8 mouse cellular contexts compared by ENCODE assay signal in genomic region chrX:38600995-38601369, GRCm38 (mm10). TPM values are rescaled to one million over a fixed set of nuclear protein-coding genes. Genes with fewer than 3 reads are reported as not detected.
DNase-seq lines count a peak whose midpoint lies in the region; ATAC-seq and TF ChIP-seq lines count a peak whose summit lies in the region.

No protein-coding gene starts in this region.

- no peaks in the 10 kb centered on the region for H3K36me3 ChIP-seq in intestine, postnatal 0 days (ENCODE audit: control insufficient read depth, insufficient read depth)
- H3K36me3 ChIP-seq in limb, embryonic 11.5 days (ENCODE audit: control insufficient read depth, insufficient read depth, low read length): no peaks in the 10 kb centered on the region
- no peaks in the 10 kb centered on the region for H3K36me3 ChIP-seq in midbrain, embryonic 10.5 days
- no peaks in the 10 kb centered on the region for H3K36me3 ChIP-seq in spleen, adult 2 months (ENCODE audit: control insufficient read depth, insufficient read depth, low read length)

- peak overlapping the region; percentile 62 for H3K4me2 ChIP-seq in intestine, postnatal 0 days (replicated peaks; ENCODE audit: low read depth)
- peak overlapping the region; percentile 52; the same call in 1 of the 2 replicates for H3K4me2 ChIP-seq in limb, embryonic 11.5 days (ENCODE audit: low read depth, severe bottlenecking)

- H3K4me1 ChIP-seq in intestine, postnatal 0 days (replicated peaks; ENCODE audit: control insufficient read depth, insufficient read depth, low read length): no peaks in the 10 kb centered on the region
- H3K4me1 ChIP-seq in limb, embryonic 11.5 days (ENCODE audit: control insufficient read depth, insufficient read depth, low read length): no peaks in the 10 kb centered on the region
- H3K4me1 ChIP-seq in midbrain, embryonic 10.5 days: no peaks in the 10 kb centered on the region
- no peaks in the 10 kb centered on the region for H3K4me1 ChIP-seq in spleen, adult 2 months (ENCODE audit: control insufficient read depth, insufficient read depth, insufficient read length)

- TF ChIP-seq POLR2A in spleen, adult 2 months (IDR thresholded peaks at IDR 0.05; ENCODE audit: low read depth, low read length): no peak

- ATAC-seq in intestine, postnatal 0 days: peak; percentile 45
- ATAC-seq in limb, embryonic 11.5 days (ENCODE audit: insufficient number of reproducible peaks, low FRiP score, low TSS enrichment, low read depth): no peak

- no peak for TF ChIP-seq CTCF in intestine, postnatal 0 days (IDR thresholded peaks at IDR 0.05; ENCODE audit: low read depth)
- TF ChIP-seq CTCF in spleen, adult 2 months (IDR thresholded peaks at IDR 0.05; ENCODE audit: extremely low read depth, insufficient read depth, insufficient read length, insufficient replicate concordance): no peak

- H3K27me3 ChIP-seq in intestine, postnatal 0 days (replicated peaks; ENCODE audit: control insufficient read depth, insufficient read depth, low read length): no peaks in the 10 kb centered on the region
- no peaks in the 10 kb centered on the region for H3K27me3 ChIP-seq in limb, embryonic 11.5 days (ENCODE audit: control insufficient read depth, insufficient read depth, low read length)
- H3K27me3 ChIP-seq in midbrain, embryonic 10.5 days (ENCODE audit: low read depth, poor library complexity, severe bottlenecking): no peaks in the 10 kb centered on the region
- no peaks in the 10 kb centered on the region for H3K27me3 ChIP-seq in spleen, adult 2 months (ENCODE audit: control insufficient read depth, insufficient read depth, low read length)

- 16% methylated on average over 3 of the region's 3 CpGs for WGBS in intestine, postnatal 0 days
- WGBS in limb, embryonic 11.5 days: 14% methylated on average over 3 of the region's 3 CpGs
- WGBS in midbrain, embryonic 10.5 days: 25% methylated on average over 3 of the region's 3 CpGs
- WGBS in spleen, adult 2 months: 21% methylated on average over 3 of the region's 3 CpGs

- H3K9me3 ChIP-seq in intestine, postnatal 0 days (ENCODE audit: control insufficient read depth): no peaks in the 10 kb centered on the region
- no peaks in the 10 kb centered on the region for H3K9me3 ChIP-seq in limb, embryonic 11.5 days (ENCODE audit: control insufficient read depth, low read length)
- no peaks in the 10 kb centered on the region for H3K9me3 ChIP-seq in midbrain, embryonic 10.5 days (replicated peaks)

- DNase-seq in gastrocnemius, postnatal 10 days: peak; percentile 2
- no peak for DNase-seq in gastrocnemius, postnatal 14 days
- DNase-seq in cerebellum, adult 11 months: peak; percentile 12
- DNase-seq in frontal cortex, postnatal 10 days (ENCODE audit: low spot score in 2 of 2): peak; percentile 9 to 11
- DNase-seq in limb, embryonic 11.5 days (ENCODE audit: low spot score): peak; percentile 20
- peak; percentile 14 for DNase-seq in midbrain, embryonic 10.5 days (ENCODE audit: low spot score)
- DNase-seq in spleen, adult 2 months (ENCODE audit: low read depth in 1 of 2, low spot score in 2 of 2): peak; percentile 5 to 7

- peak overlapping the region; percentile 79 for H3K27ac ChIP-seq in intestine, postnatal 0 days (ENCODE audit: low read depth, low read length)
- H3K27ac ChIP-seq in limb, embryonic 11.5 days (replicated peaks; ENCODE audit: low read depth, low read length): peak overlapping the region; percentile 51; the same call in 1 of the 2 replicates
- peak overlapping the region; percentile 83 for H3K27ac ChIP-seq in midbrain, embryonic 10.5 days (replicated peaks)
- H3K27ac ChIP-seq in spleen, adult 2 months (ENCODE audit: insufficient read depth, low read length): peak overlapping the region; percentile 85

- intact Hi-C loops in gastrocnemius, postnatal 14 days (cut with DNase I; ENCODE audit: low total_unique reads): no loop called here

- peak overlapping the region; percentile 49 for H3K4me3 ChIP-seq in intestine, postnatal 0 days (ENCODE audit: low read depth, low read length)
- H3K4me3 ChIP-seq in limb, embryonic 11.5 days (ENCODE audit: low read depth, low read length): peak overlapping the region; percentile 37
- H3K4me3 ChIP-seq in midbrain, embryonic 10.5 days: peak overlapping the region; percentile 60
- peak overlapping the region; percentile 93 for H3K4me3 ChIP-seq in spleen, adult 2 months (ENCODE audit: extremely low read depth, insufficient read depth, insufficient read length)

- H3K9ac ChIP-seq in intestine, postnatal 0 days (ENCODE audit: low read depth, low read length): peak overlapping the region; percentile 35; the same call in 1 of the 2 replicates
- H3K9ac ChIP-seq in limb, embryonic 11.5 days (ENCODE audit: low read length): peak overlapping the region; percentile 53; the same call in 1 of the 2 replicates

RNA-seq across cellular contexts. Expression of gene Mcts1, which starts 0.6 kb away (rescaled TPM):
- 10 to 100 TPM; 42.7 to 52.7 TPM for total RNA-seq in gastrocnemius, postnatal 10 days (2021)
- 10 to 100 TPM; 44.5 to 47.3 TPM for total RNA-seq in gastrocnemius, postnatal 14 days (2021)
- 93.5 and 94.7 TPM in 2 replicates for polyA plus RNA-seq in intestine, postnatal 0 days (2015; fragmentation: Nextera tagmentation; extraction: Ambion mirVana)
- polyA plus RNA-seq in limb, embryonic 11.5 days (2014; fragmentation: Nextera tagmentation; extraction: Ambion mirVana): 71.2 and 83.2 TPM in 2 replicates
- polyA plus RNA-seq in midbrain, embryonic 10.5 days (2016; fragmentation: Nextera tagmentation; extraction: Ambion mirVana): 80.4 TPM in 2 replicates
- polyA plus RNA-seq in spleen, adult 2 months (2012; rRNA removed): 2.2 and 3.4 TPM in 2 replicates

RNA-seq across cellular contexts. Expression of gene Cul4b, which starts 25.0 kb away (rescaled TPM):
- total RNA-seq in gastrocnemius, postnatal 10 days (2021): 10 to 100 TPM; 12.8 to 16.3 TPM
- 10 to 100 TPM; 11.0 to 11.5 TPM for total RNA-seq in gastrocnemius, postnatal 14 days (2021)
- 12.7 and 12.9 TPM in 2 replicates for polyA plus RNA-seq in intestine, postnatal 0 days (2015; fragmentation: Nextera tagmentation; extraction: Ambion mirVana)
- polyA plus RNA-seq in limb, embryonic 11.5 days (2014; fragmentation: Nextera tagmentation; extraction: Ambion mirVana): 63.0 and 63.6 TPM in 2 replicates
- 35.2 and 37.7 TPM in 2 replicates for polyA plus RNA-seq in midbrain, embryonic 10.5 days (2016; fragmentation: Nextera tagmentation; extraction: Ambion mirVana)
- 2.8 and 2.9 TPM in 2 replicates for polyA plus RNA-seq in spleen, adult 2 months (2012; rRNA removed)

RNA-seq across cellular contexts. Expression of gene C1galt1c1, which starts 33.9 kb away (rescaled TPM):
- 10 to 100 TPM; 10.7 to 12.1 TPM for total RNA-seq in gastrocnemius, postnatal 10 days (2021)
- total RNA-seq in gastrocnemius, postnatal 14 days (2021): 1 to 10 TPM; 9.1 to 9.3 TPM
- polyA plus RNA-seq in intestine, postnatal 0 days (2015; fragmentation: Nextera tagmentation; extraction: Ambion mirVana): 61.8 and 68.9 TPM in 2 replicates
- 18.3 and 19.1 TPM in 2 replicates for polyA plus RNA-seq in limb, embryonic 11.5 days (2014; fragmentation: Nextera tagmentation; extraction: Ambion mirVana)
- polyA plus RNA-seq in midbrain, embryonic 10.5 days (2016; fragmentation: Nextera tagmentation; extraction: Ambion mirVana): 20.2 and 20.4 TPM in 2 replicates
- polyA plus RNA-seq in spleen, adult 2 months (2012; rRNA removed): 1.8 and 2.3 TPM in 2 replicates

Comparison
In these comparisons a context has a peak if more than half of its experiments do, and no peak if none do; other contexts are left out.
1. H3K4me3 ChIP-seq: peak in every context shown above with its lines; median percentile 93 in spleen, adult 2 months; 60 in midbrain, embryonic 10.5 days; 49 in intestine, postnatal 0 days; 37 in limb, embryonic 11.5 days.
2. RNA of gene Mcts1, which starts 0.6 kb away (polyA plus RNA-seq): 93.5 to 94.7 TPM in intestine, postnatal 0 days, 71.2 to 83.2 TPM in limb, embryonic 11.5 days and 80.4 TPM in midbrain, embryonic 10.5 days; 2.2 to 3.4 TPM in spleen, adult 2 months; every median in the first group is over 10 times any median in the second.
3. Peak in every context shown above with its lines, with median percentiles within 50 percentile points of each other: H3K27ac ChIP-seq.